Mouse (Mus musculus) intestine, embryonic 14.5 days (tissue): ENCODE results near the gene Pgap3. TPM values are rescaled to one million over a fixed set of nuclear protein-coding genes. Genes with fewer than 3 reads are reported as not detected.

Source experiments
- ATAC-seq: fragments of 200-750 bp; cut with Nextera tagmentation; replicated peaks from 2 replicates; pipeline ENCODE4 v1.8.0; 2017; ENCODE audit warnings: low read depth, moderate number of reproducible peaks, moderate TSS enrichment, moderate library complexity; ENCODE audit not compliant: low FRiP score, low TSS enrichment
- DNase-seq: peaks from one replicate; pipeline ENCODE4 v3.0.0-alpha.2; 2018; ENCODE audit warnings: low spot score
- H3K27ac ChIP-seq: fragments of 300-500 bp; sonication (generic); 2 replicates; pipeline ENCODE4 v1.5.1; 2014; ENCODE audit warnings: low read depth, mild to moderate bottlenecking, control low read depth
- H3K27me3 ChIP-seq: fragments of 300-500 bp; sonication (generic); replicated peaks from 2 replicates; pipeline ENCODE4 v1.6.1; 2014; ENCODE audit warnings: low read length, control low read depth; ENCODE audit not compliant: control insufficient read depth, insufficient read depth
- H3K36me3 ChIP-seq: fragments of 300-500 bp; sonication (generic); 2 replicates; pipeline ENCODE4 v1.6.1; 2014; ENCODE audit warnings: low read length, control low read depth; ENCODE audit not compliant: control insufficient read depth, insufficient read depth
- H3K4me1 ChIP-seq: fragments of 300-500 bp; sonication (generic); replicated peaks from 2 replicates; pipeline ENCODE4 v1.6.1; 2014; ENCODE audit warnings: low read length, control low read depth, mixed read lengths; ENCODE audit not compliant: control insufficient read depth, insufficient read depth
- H3K4me2 ChIP-seq: fragments of 300-500 bp; sonication (generic); 2 replicates; pipeline ENCODE4 v1.6.1; 2014; ENCODE audit warnings: low read length
- H3K4me3 ChIP-seq: fragments of 300-500 bp; sonication (generic); 2 replicates; pipeline ENCODE4 v1.5.1; 2014; ENCODE audit warnings: low read depth, low read length, control low read depth, mixed read lengths
- H3K9ac ChIP-seq: fragments of 300-500 bp; sonication (generic); 2 replicates; pipeline ENCODE4 v1.6.1; 2014; ENCODE audit warnings: mild to moderate bottlenecking, low read length
- H3K9me3 ChIP-seq: fragments of 300-500 bp; sonication (generic); 2 replicates; pipeline ENCODE4 v1.6.1; 2016; ENCODE audit warnings: low read length, control low read depth; ENCODE audit not compliant: control insufficient read depth
- WGBS: fragments of 180-500 bp; shearing (Covaris S2); extraction: QIAGEN DNeasy Blood & Tissue Kit; methylation state at CpG from one replicate; pipeline ENCODE4 v1.1.7; 2014; 5-methylcytosine and 5-hydroxymethylcytosine counted together
- polyA plus RNA-seq: library from polyadenylated mRNA; unstranded; fragments of >200 nt; fragmentation: Nextera tagmentation; extraction: Ambion mirVana; gene quantifications from 2 replicates; pipeline ENCODE4 v1.2.1, GENCODE M21; 2014

Pgap3 gene
- polyA plus RNA-seq, 1 experiment from 2014 or later: 14.1 TPM

DNA sequence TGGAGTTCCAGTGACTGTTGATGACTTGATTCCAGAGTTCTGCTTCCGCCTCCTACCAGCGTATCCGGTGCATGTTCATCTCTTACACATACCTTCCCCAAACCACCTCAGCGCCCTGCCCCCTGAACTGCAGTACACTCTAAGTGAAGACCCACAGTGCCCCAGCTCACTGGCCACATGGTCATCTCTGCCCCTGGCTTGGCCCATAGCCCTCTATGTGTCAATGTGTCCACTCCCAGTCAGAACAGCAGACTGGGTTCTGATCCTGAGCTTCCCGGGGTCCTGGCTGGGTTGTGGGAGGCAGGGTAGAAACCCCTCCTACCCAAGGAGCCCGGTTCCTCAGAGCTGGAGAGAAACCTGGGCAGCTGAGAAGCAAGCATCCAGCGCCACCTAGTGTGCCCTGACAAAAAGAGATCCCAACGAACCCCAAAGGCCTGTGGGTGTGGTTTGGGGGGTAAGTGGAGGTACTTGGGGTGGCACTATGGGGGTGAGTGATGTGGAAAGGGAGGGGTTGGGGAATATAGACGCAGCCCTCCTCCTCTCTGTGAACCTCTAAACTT is 11.0 kb downstream of the Pgap3 start:
- Histone ChIP-seq H3K27me3 (peaks cover 41% of the 10 kb centered on the region), H3K4me1 (peaks cover 14% of the 10 kb centered on the region; the same call in 1 of the 2 replicates), H3K27ac (no peak overlapping the region), H3K9me3 (no peaks in the 10 kb centered on the region), H3K9ac (no peak overlapping the region), H3K36me3 (no peaks in the 10 kb centered on the region), H3K4me3 (no peak overlapping the region), H3K4me2 (no peak overlapping the region)
- 23% methylated on average over 9 of the region's 9 CpGs for WGBS
- ATAC-seq (no peak), DNase-seq (peak; percentile 60)

DNA sequence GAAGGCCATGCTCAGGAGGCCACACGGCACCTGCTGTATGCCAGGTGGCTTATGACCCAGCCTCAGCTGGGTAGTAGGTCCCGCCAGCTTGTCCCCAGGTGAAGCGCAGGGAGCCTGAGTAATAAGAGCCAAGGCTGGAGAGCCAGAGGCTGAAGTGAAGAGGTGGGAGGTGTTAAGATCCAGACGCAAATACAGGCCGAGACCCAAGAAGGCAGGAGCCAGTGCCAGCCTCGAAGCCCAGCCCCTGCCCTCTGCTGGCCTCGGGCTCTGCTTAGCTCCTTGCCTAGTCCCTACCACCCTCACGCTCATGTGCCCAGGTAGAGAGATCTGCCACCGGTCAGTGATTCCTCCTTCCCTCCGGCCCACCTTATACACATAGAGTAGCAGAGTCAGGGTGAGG is 12.0 kb downstream of the Pgap3 start:
- ATAC-seq: no peak
- no peak overlapping the region for H3K9ac ChIP-seq
- WGBS: 78% methylated on average over 10 of the region's 10 CpGs

DNA sequence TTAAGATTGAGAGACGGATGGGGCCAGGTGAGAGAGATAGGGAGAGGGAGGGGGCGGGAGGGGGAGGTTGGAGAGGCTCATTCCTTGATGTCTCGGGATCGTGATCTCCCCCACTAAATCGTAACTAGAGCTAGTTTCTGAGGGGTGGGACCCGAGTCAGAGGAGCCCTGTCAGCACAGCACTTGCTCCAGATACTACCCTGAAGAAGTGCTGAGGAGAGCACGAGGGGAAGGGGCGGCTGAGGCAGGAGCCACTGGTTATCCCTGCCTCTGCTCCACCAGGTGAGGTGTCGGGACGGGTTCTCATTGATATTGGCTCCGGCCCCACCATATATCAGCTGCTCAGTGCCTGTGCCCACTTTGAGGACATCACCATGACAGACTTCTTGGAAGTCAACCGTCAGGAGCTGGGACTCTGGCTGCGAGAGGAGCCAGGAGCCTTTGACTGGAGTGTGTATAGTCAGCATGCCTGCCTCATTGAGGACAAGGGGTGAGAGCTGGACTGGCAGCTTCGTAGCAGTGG is 13.2 kb downstream of the Pgap3 start:
- no peak overlapping the region for H3K27ac ChIP-seq
- H3K4me2 ChIP-seq: no peak overlapping the region
- no peak for ATAC-seq
- no peak overlapping the region for H3K9ac ChIP-seq
- H3K9me3 ChIP-seq: no peaks in the 10 kb centered on the region
- H3K36me3 ChIP-seq: no peaks in the 10 kb centered on the region
- H3K27me3 ChIP-seq: peaks cover 41% of the 10 kb centered on the region
- DNase-seq: no peak
- 0 out of 2 replicates have a peak, but pooled peaks cover 3% of the 10 kb centered on the region for H3K4me1 ChIP-seq
- H3K4me3 ChIP-seq: no peak overlapping the region
- 50% methylated on average over 14 of the region's 14 CpGs for whole genome bisulfite sequencing

More for the DNA sequence above, 12.0 kb downstream of the Pgap3 start:
- no peak for DNase-seq
- Histone ChIP-seq H3K9me3 (no peaks in the 10 kb centered on the region), H3K36me3 (no peaks in the 10 kb centered on the region), H3K4me2 (no peak overlapping the region), H3K27ac (no peak overlapping the region), H3K4me1 (0 out of 2 replicates have a peak, but pooled peaks cover 9% of the 10 kb centered on the region), H3K4me3 (no peak overlapping the region), H3K27me3 (peaks cover 41% of the 10 kb centered on the region)

DNA sequence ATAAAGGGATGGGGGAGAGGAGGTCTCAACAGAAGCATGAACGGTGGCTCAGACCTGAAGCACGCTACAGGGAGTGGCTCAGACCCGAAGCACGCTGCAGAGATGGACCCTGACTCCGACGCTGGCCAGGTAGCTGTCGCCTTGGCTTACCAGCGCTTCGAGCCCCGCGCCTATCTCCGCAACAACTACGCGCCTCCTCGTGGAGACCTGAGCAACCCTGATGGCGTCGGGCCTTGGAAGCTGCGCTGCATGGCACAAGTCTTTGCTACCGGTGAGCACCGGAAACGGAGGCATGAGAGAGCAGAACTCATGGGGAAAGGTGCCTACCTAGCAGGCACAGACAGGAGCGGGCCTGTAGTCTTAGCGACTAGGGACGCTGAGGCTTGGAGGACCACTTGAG is 13.7 kb downstream of the Pgap3 start:
- no peak overlapping the region for H3K27ac ChIP-seq
- ATAC-seq: no peak
- no peak overlapping the region for H3K4me3 ChIP-seq
- H3K9ac ChIP-seq: no peak overlapping the region
- 14% methylated on average over 24 of the region's 24 CpGs for WGBS
- H3K27me3 ChIP-seq: peaks cover 41% of the 10 kb centered on the region
- no peaks in the 10 kb centered on the region for H3K4me1 ChIP-seq
- H3K9me3 ChIP-seq: no peaks in the 10 kb centered on the region
- H3K36me3 ChIP-seq: no peaks in the 10 kb centered on the region
- DNase-seq: no peak
- 0 out of 2 replicates have a peak overlapping the region, but pooled peaks have one; percentile 8 for H3K4me2 ChIP-seq

DNA sequence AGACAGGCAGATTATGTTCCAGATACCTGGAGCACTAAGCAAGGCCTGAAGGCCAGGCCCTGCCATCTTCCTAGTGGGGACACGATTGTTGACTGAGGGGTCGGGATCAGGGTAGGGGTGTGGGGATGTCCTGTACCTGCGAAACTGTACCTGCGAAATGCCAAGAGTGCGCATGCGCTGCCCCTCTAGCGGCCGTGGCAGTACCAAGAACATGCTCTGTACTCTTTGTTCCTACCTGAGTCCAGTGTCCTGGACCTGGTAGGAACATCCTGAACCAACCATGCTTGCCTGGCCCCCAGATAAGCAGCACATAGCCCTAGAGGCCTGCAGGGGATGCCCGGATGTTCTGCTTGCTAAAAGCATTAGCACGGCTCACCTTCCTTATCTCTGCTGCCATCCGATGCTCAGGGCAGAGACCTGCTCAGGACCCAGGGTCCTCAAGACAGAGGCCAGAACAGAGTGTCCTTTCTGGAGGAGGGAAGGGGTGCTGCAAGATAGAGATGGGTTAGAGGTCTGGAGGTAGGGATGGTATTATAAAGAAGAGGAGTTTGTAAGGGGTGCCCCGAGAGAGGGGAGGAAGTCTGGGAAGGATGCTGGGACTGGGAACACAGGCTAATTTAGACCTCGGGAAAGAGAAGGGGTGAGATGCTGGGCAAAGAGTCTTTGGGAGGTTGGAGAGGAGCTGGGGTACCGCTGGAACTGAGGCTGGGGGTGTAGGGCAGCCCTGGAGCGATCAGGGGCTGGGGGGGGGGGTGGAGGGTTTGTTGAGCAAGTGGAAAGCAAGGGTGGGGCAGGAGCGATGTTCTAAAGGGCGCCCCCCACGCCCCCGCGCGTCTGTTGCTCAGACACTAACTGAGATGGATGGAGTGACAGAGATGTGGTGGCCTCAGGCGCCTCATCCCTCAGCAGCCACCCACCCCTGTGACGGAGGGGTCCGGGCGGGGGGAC is 14.4 kb downstream of the Pgap3 start, which contains the start of gene Pnmt:
TSS of gene Pnmt (plus strand) at position 813 of the 948 bp plus-strand sequence.
- Histone ChIP-seq H3K4me3 (no peak within 1 kb of the TSS), H3K27ac (no peak within 1 kb of the TSS), H3K36me3 (peaks cover 1% of the 10 kb centered on the region; the same call in 1 of the 2 replicates), H3K4me1 (no peaks in the 10 kb centered on the region), H3K9me3 (no peaks in the 10 kb centered on the region), H3K27me3 (peaks cover 40% of the 10 kb centered on the region), H3K9ac (no peak within 1 kb of the TSS), H3K4me2 (0 out of 2 replicates have a peak within 1 kb of the TSS, but pooled peaks have one; percentile 8)
- WGBS: 44% methylated on average over 24 of the region's 25 CpGs
- no peak for DNase-seq
- no peak for ATAC-seq

DNA sequence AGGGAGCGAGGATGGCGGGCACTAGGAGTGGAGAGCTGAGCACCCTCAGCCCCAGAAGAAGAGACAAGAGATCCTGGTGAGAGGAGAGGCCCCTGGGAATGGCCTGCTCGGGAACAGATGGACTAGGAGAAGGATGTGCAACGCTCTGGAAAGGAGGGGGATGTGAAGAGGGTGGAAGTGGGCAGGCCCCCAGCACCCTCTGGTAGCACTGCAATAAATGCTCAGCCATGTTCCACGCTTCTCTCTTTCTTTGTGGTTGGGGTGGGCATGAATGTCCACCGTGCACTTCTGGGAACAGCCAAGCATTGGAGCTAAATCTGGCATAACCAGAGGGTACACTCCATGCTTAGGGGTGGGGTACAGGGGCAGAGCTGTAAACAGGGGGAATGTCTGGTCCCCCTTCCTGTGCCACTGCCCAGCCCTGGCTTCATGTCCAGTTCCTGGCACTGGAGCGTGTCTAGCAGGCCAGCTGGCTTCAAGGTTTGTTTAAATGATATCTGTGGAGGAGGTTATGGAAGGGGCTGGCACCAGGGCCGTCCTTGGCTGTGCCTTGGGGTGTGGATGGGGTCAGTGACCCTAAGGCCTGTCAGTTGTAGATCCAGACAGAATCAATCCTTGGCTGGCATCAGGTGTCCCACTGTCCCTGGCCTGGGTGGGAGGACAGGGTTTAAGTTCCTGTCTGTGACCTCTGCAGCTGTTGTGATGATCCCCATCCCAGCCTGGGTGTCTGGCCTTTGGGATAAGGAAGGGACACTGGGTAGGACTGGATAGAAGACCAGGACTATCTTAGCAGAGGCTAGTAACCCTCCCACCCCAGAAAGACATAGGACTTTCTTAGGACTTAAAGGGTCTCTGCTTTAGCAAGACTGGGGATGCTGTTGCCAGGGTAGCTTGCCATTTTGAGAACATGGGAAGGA is 15.3 kb downstream of the Pgap3 start:
- no peak overlapping the region for H3K4me3 ChIP-seq
- no peak overlapping the region for H3K4me2 ChIP-seq
- H3K9me3 ChIP-seq: no peaks in the 10 kb centered on the region
- H3K9ac ChIP-seq: no peak overlapping the region
- H3K36me3 ChIP-seq: peaks cover 10% of the 10 kb centered on the region
- no peak for ATAC-seq
- H3K27ac ChIP-seq: no peak overlapping the region
- WGBS: 62% methylated on average over 8 of the region's 8 CpGs
- no peak for DNase-seq
- peaks cover 36% of the 10 kb centered on the region for H3K27me3 ChIP-seq
- H3K4me1 ChIP-seq: no peaks in the 10 kb centered on the region

DNA sequence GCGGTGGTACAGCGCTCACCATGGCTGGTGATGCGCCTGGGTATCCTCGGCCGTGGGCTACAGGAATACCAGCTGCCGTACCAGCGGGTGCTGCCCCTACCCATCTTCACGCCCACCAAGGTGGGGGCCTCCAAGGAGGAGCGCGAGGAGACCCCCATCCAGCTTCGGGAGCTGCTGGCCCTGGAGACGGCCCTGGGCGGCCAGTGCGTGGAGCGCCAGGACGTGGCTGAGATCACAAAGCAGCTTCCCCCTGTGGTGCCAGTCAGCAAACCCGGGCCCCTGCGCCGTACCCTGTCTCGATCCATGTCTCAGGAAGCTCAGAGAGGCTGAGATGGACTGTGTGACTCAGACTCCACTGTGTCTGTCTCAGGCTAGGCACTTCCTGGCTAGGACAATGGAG is 16.1 kb downstream of the Pgap3 start:
- peaks cover 18% of the 10 kb centered on the region for H3K36me3 ChIP-seq
- no peak overlapping the region for H3K4me2 ChIP-seq
- ATAC-seq (no peak), DNase-seq (no peak)
- H3K4me3 ChIP-seq: no peak overlapping the region
- no peaks in the 10 kb centered on the region for H3K4me1 ChIP-seq
- no peaks in the 10 kb centered on the region for H3K9me3 ChIP-seq
- H3K27me3 ChIP-seq: peaks cover 36% of the 10 kb centered on the region
- H3K9ac ChIP-seq: no peak overlapping the region
- no peak overlapping the region for H3K27ac ChIP-seq
- WGBS: 72% methylated on average over 20 of the region's 20 CpGs
